Mouse (Mus musculus) layer of hippocampus, adult 18-20 months (tissue): Measurements from ENCODE around the gene Pkdcc. TPM values are rescaled to one million over a fixed set of nuclear protein-coding genes. Genes with fewer than 3 reads are reported as not detected.
A peak's percentile ranks its signal among the peaks of the same experiment; 100 is the strongest.

Experiments used
- DNase-seq, 2 experiments: peaks; one replicate each; pipeline ENCODE4 v3.0.0; 2022; ENCODE audit warnings: low spot score in 2 of 2
- long read RNA-seq: library from polyadenylated mRNA; stranded (forward); transcript quantifications from one replicate; pipeline ENCODE4 v2.0.0, GENCODE M21; 2021
- total RNA-seq, 2 experiments: library from RNA; stranded (reverse); gene quantifications; 2 replicates each; pipeline ENCODE4 v1.2.3; 2021

Pkdcc gene
- total RNA-seq, result 10 to 100 TPM; 15.6 to 18.3 TPM
- long read RNA-seq, transcript Pkdcc-204 (7 exons, 2,446 nt), result major isoform, 6 of 6 reads
- long read RNA-seq, partial matches to known transcripts, result 0 of 6 reads
- long read RNA-seq, other reads (novel, unspliced or antisense), result 0 of 6 reads

- DNase-seq, result peak; percentile 35 to 67
Observed at GRCm38 (mm10) chr17:83214674-83215528, at the start of gene Pkdcc. TSS of gene Pkdcc (plus strand) at chr17:83215292.

GRCm38 (mm10) chr17:83166195-83166594 lies 48.9 kb upstream of the Pkdcc start:
- no peak for DNase-seq

- no peak for DNase-seq
Observed at GRCm38 (mm10) chr17:83176146-83176545, 38.9 kb upstream of the Pkdcc start.

DNA sequence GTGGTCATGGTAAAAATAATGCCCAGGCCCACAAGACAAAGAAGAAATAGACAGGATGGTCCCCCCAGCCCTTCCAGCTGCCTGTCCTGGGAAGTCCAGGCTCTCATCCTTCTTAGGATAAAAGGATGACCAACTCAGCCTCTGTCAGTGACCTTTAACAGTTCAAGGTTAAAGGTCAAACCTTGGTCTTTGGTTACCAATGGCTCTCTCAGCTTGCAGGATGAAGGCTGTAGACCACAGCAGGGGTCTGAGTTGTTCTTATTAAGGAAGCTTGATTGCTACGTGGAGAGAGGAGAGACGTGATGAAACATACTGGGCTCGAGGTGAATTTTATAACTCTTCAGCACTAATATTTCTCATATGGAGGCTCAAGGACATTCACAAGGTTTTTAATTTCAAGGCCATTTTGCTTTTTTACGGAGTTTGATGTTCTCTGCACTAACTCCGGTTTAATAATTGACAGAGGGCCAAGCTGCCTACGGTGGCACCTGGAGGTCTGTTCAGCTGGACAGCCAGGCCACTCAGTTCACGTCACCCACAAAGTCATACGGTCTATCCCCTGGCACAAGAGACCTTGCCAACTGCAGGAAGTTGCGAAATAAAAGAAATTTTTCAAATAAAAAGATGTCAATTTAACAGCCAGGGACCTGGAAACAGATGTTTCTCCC lies 36.5 kb upstream of the Pkdcc start:
- DNase-seq, result no peak

- DNase-seq, result no peak
Observed at GRCm38 (mm10) chr17:83179151-83179531, 36.0 kb upstream of the Pkdcc start.

DNA sequence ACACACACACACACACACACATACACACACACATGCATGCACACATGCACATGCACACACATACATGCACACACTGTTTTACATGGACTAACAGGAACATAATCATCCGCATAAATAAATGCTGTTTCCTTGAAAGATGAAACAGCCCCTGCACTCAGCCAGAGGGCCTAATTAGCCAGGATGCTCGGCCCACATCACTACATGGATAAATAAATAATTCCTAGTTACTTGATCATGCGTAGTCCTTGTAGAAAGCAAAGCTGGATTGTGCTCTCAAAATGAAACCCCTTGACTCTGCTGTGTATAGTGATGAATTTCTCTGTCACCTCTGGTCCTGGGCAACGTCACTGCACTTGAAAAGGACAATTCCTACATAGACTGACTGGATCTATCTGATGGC lies 35.5 kb upstream of the Pkdcc start:
- no peak for DNase-seq

- no peak for DNase-seq
Observed at GRCm38 (mm10) chr17:83181086-83181485, 34.0 kb upstream of the Pkdcc start.

DNA sequence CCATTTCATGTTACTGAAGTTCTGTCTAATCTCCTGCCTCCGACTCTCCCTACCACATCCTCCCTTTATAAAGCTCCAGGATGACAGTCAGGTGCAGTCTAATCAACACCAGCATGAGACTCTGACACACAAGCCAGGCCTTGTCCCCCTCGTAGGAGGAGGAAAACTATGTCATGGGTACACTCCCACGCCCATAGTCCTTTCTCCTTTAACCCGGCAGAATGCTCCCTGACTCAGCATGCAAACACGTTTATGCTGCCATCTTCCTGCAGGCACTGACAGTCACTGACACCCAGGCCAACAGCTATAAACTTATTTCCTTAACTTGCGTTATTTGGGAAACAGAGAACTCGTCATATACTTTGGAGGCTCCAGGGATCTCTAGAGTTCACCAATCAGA lies 33.5 kb upstream of the Pkdcc start:
- no peak for DNase-seq

DNA sequence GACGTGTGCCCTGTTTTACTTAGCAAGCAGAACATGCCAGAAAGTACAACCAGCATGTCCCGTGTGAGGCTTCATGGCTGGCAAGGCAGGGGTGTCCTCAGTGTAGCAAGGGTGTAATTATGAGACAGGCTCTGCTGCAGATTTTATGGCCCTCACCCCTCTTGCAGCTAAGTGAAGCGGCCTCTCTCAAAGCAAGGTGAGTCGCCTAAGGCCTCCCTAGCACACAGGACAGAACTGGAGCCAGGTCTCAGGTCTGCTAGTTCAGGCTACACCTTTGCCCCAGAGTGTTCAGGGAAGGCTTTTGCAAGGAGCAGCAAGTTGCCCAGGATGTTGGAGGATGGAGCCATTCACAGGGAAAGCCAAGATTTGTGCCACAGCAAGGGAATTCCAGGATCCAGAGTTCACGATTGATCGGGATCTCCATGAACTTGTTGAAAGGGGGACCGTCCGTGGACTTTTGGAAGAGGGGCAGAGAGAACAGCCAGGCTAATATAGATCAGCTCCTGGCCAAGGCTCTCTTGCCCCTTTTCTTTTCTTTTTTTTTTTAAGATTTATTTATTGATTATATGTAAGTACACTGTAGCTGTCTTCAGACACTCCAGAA lies 32.9 kb upstream of the Pkdcc start:
- no peak for DNase-seq

GRCm38 (mm10) chr17:83182780-83183179 lies 32.3 kb upstream of the Pkdcc start:
- DNase-seq, result no peak

DNA sequence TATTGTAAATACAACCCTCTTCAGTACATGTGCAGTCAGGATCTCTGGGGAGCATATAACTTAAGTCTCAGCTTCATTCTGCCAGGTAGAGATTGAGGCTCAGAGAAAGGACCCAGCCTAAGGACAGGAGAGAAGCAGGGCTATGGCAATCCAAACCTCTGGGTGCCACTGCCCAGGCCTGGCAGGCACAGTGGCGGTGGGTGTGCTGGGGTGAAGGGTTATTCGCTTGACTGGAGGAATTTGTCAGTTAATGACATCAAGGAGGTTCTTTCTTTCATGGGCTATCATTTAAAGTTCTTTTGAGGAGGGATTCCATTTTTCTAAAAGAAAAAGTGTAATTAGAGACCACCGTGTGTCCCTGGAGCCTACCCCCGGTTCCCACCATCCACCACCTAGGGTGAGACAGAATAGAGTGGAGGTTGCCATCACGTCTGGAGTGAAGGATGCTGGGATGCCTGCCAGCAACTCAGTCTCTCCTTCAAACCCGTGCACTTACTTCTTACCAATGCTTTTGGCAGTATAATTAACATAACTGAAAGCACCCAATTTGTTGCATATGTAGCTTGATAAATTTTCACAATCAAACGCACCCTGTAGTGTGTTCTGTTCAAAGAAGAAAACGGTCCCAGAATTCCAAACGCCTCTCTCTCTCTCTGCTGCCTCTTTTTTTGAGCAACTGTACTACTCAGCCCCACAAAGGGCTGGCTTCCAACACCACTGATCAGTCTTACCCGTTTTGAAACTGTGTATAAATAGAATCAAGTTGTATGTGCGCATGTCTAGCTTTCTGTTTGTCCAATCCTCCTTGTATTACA lies 27.1 kb upstream of the Pkdcc start:
- DNase-seq, result peak; percentile 11 to 56

DNA sequence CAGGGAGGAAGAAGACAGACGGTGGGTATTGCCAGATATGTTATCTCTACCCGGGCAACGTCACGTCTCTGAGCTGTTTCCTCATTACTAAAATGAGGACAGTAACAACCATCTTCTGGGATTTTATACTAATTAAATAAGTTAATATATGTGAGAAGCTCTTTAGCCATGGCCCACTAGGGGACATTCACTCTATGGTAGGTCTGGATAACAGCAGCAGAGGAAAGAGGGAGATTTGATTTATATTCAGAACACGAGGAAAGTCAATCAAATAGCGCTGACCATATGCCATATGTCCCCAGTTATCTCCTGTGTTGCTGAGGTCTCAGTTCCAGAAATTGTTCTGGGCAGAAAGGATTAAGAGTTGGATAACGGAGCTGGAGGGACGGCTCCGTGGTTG lies 24.3 kb upstream of the Pkdcc start:
- no peak for DNase-seq

- peak in 1 of 2 experiments; percentile 54 for DNase-seq
Observed at GRCm38 (mm10) chr17:83194491-83194890, 20.6 kb upstream of the Pkdcc start.

DNA sequence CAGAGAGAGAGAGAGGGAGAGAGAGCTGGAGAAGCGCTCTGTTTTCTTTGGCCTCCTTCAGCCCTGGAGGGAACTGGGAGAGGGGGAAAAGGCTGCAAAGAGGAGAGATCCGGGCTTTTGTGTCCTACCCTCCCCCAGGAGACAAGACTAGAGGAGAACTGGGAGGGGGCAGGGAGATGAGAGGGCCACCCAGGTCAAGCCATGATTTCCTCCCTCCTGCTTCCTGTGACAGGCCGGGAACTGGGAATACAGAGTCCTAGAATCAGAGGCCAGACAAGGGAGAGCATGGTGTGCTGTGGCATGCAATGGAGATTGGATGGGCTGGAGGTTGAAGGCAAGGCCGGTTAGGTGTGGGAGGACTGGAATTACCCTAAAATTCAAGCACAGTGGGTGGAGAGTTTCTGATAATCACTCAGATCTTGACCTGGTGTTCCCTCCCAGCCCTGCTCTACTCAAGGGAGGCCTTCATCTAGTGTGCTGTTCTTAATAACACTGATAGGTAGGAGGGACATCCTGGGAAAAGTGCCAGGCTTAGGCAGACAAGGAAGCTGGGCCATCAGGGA lies 17.6 kb upstream of the Pkdcc start:
- DNase-seq, result no peak

GRCm38 (mm10) chr17:83200469-83200868 lies 14.6 kb upstream of the Pkdcc start:
- no peak for DNase-seq

DNA sequence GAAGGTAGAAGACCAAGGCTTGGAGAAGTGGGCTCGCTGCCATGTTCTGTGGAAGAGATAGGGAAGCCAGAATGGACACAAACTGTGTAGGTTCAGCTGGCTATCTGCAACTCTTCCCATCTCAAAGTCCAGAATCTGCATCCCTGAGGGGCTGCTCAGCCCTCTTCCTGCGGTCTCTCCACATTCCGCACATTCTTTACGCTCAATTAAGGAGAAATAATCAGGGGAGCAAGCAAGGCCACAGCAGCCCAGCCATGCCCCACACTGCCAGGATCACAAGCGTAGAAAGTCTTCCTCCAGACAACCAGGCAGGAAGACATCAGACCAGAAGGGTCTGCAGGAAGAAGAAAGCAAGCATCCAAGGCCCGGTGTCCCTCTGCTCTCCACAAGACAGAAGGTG lies 13.8 kb upstream of the Pkdcc start:
- DNase-seq, result no peak

- DNase-seq, result no peak
Observed at GRCm38 (mm10) chr17:83203692-83204383, 11.3 kb upstream of the Pkdcc start.

DNA sequence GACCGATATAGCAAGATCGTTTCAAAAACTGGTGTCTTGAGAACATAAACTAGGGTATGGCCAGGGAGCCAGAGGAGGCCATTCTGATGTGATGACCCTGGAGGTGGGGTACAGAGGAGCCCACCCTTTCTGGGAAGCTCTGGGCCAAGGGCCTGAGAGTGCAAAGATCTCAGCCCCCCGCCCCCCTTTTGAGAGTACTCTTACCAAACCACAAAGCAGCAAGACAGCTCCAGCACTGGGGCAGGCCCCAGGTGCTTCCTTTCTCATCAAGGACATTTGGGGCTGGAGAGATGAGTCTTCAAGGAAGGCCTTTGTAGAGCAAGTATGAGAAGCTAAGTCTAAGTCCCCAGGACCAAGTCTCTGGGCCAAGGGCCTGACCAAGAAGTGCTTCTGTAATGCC lies 7.8 kb upstream of the Pkdcc start:
- no peak for DNase-seq

GRCm38 (mm10) chr17:83208455-83208854 lies 6.6 kb upstream of the Pkdcc start:
- DNase-seq, result no peak

DNA sequence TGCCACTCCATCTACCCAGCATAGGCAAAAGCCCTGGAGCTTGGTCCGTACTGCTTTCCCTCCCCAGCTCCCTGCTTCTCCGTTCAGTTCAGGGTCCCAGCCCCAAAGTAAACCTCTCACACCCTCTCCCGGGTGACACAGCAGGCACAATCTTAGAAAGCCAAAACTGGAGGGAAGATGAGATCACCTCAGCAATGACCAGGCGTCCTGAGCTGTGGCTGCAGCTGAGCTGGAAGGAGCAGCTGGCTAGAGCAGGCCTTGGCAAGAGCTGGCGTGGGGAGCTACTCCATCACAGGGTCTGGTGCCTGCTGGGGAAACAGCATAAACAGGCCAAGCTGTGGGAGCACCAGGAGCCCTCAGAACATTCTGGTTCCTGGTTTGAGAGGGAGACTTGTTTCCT lies 4.6 kb upstream of the Pkdcc start:
- no peak for DNase-seq
